7 mouse cellular contexts compared by ENCODE assay signal in genomic region chr11:107469523-107470371, GRCm38 (mm10). TPM values are rescaled to one million over a fixed set of nuclear protein-coding genes. Genes with fewer than 3 reads are reported as not detected.
DNase-seq lines count a peak whose midpoint lies in the region; ATAC-seq and TF ChIP-seq lines count a peak whose summit lies in the region.

No protein-coding gene starts in this region.

- H3K27me3 ChIP-seq in embryonic facial prominence, embryonic 14.5 days (replicated peaks; ENCODE audit: control insufficient read depth, insufficient read depth, low read length) = no peaks in the 10 kb centered on the region
- H3K27me3 ChIP-seq in limb, embryonic 14.5 days (ENCODE audit: control insufficient read depth, insufficient read depth, low read length) = no peaks in the 10 kb centered on the region
- H3K27me3 ChIP-seq in midbrain, embryonic 15.5 days (replicated peaks) = no peaks in the 10 kb centered on the region

- H3K27ac ChIP-seq in embryonic facial prominence, embryonic 14.5 days (replicated peaks; ENCODE audit: low read depth, low read length) = peak overlapping the region; percentile 96
- peak overlapping the region; percentile 93 for H3K27ac ChIP-seq in limb, embryonic 14.5 days (replicated peaks; ENCODE audit: low read depth, low read length)
- peak overlapping the region; percentile 89 for H3K27ac ChIP-seq in midbrain, embryonic 15.5 days

- DNase-seq in adrenal gland, postnatal 14 days = peak; percentile 82
- peak; percentile 56 for DNase-seq in embryonic facial prominence, embryonic 14.5 days (ENCODE audit: low spot score)
- DNase-seq in heart, adult 8-10 months (ENCODE audit: low spot score) = peak; percentile 49
- DNase-seq in kidney, adult 9 months = peak; percentile 62
- peak; percentile 29 for DNase-seq in limb, embryonic 14.5 days (ENCODE audit: low spot score)
- DNase-seq in spleen, postnatal 14 days (ENCODE audit: low spot score in 2 of 2) = peak; percentile 57 to 64

- peak overlapping the region; percentile 92 for H3K4me3 ChIP-seq in embryonic facial prominence, embryonic 14.5 days (ENCODE audit: low read depth, low read length)
- peak overlapping the region; percentile 85 for H3K4me3 ChIP-seq in limb, embryonic 14.5 days (replicated peaks; ENCODE audit: low read length)
- peak overlapping the region; percentile 83 for H3K4me3 ChIP-seq in midbrain, embryonic 15.5 days

- no peaks in the 10 kb centered on the region for H3K9me3 ChIP-seq in embryonic facial prominence, embryonic 14.5 days (ENCODE audit: control insufficient read depth, low read length)
- no peaks in the 10 kb centered on the region for H3K9me3 ChIP-seq in limb, embryonic 14.5 days (ENCODE audit: control insufficient read depth, low read length)
- no peaks in the 10 kb centered on the region for H3K9me3 ChIP-seq in midbrain, embryonic 15.5 days

- H3K4me1 ChIP-seq in embryonic facial prominence, embryonic 14.5 days (ENCODE audit: control insufficient read depth, insufficient read depth, low read length) = peaks cover 22% of the 10 kb centered on the region
- peaks cover 8% of the 10 kb centered on the region for H3K4me1 ChIP-seq in limb, embryonic 14.5 days (ENCODE audit: control insufficient read depth, insufficient read depth, low read length)
- peaks cover 27% of the 10 kb centered on the region for H3K4me1 ChIP-seq in midbrain, embryonic 15.5 days

- TF ChIP-seq POLR2A in limb, embryonic 14.5 days (IDR thresholded peaks at IDR 0.05; ENCODE audit: borderline replicate concordance, extremely low read depth, insufficient read depth, insufficient read length) = no peak

- peak; percentile 44 for ATAC-seq in embryonic facial prominence, embryonic 14.5 days (ENCODE audit: low read depth)
- ATAC-seq in limb, embryonic 14.5 days (ENCODE audit: low FRiP score, low read depth) = peak; percentile 16
- ATAC-seq in midbrain, embryonic 15.5 days (replicated peaks) = peak; percentile 73

- peak overlapping the region; percentile 78 for H3K4me2 ChIP-seq in embryonic facial prominence, embryonic 14.5 days (ENCODE audit: low read depth, low read length)
- H3K4me2 ChIP-seq in limb, embryonic 14.5 days (replicated peaks; ENCODE audit: low read depth, low read length, severe bottlenecking) = peak overlapping the region; percentile 71
- H3K4me2 ChIP-seq in midbrain, embryonic 15.5 days = peak overlapping the region; percentile 63

- H3K36me3 ChIP-seq in embryonic facial prominence, embryonic 14.5 days (ENCODE audit: control insufficient read depth, insufficient read depth, low read length) = no peaks in the 10 kb centered on the region
- H3K36me3 ChIP-seq in limb, embryonic 14.5 days (ENCODE audit: control insufficient read depth, insufficient read depth, low read length) = no peaks in the 10 kb centered on the region
- H3K36me3 ChIP-seq in midbrain, embryonic 15.5 days (replicated peaks) = no peaks in the 10 kb centered on the region

- WGBS in embryonic facial prominence, embryonic 14.5 days = 0% methylated on average over 34 of the region's 59 CpGs
- under 1% methylated on average over 52 of the region's 59 CpGs for WGBS in limb, embryonic 14.5 days
- under 1% methylated on average over 59 of the region's 59 CpGs for WGBS in midbrain, embryonic 15.5 days

- H3K9ac ChIP-seq in embryonic facial prominence, embryonic 14.5 days (ENCODE audit: low read depth, low read length) = peak overlapping the region; percentile 82
- H3K9ac ChIP-seq in limb, embryonic 14.5 days (ENCODE audit: low read depth, low read length, severe bottlenecking) = peak overlapping the region; percentile 85
- peak overlapping the region; percentile 85 for H3K9ac ChIP-seq in midbrain, embryonic 15.5 days

RNA-seq across cellular contexts. Expression of gene Pitpnc1, which starts 0.8 kb away (rescaled TPM):
- 25.8 and 34.1 TPM in 2 replicates for total RNA-seq in adrenal gland, postnatal 14 days (2021)
- 20.6 and 21.2 TPM in 2 replicates for polyA plus RNA-seq in embryonic facial prominence, embryonic 14.5 days (2014; fragmentation: Nextera tagmentation; extraction: Ambion mirVana)
- 10 to 100 TPM; 69.0 to 82.6 (median 74.0) TPM for total RNA-seq in heart, adult 8-10 months (2022)
- polyA plus RNA-seq in limb, embryonic 14.5 days (2012; rRNA removed) = 20.4 and 22.2 TPM in 2 replicates
- 25.2 and 30.3 TPM in 2 replicates for polyA plus RNA-seq in limb, embryonic 14.5 days (2014; fragmentation: Nextera tagmentation; extraction: Ambion mirVana)
- polyA plus RNA-seq in midbrain, embryonic 15.5 days (2015; fragmentation: Nextera tagmentation; extraction: Ambion mirVana) = 43.0 and 43.7 TPM in 2 replicates

RNA-seq across cellular contexts. Expression of gene Psmd12, which starts 9.5 kb away (rescaled TPM):
- 87.1 and 95.0 TPM in 2 replicates for total RNA-seq in adrenal gland, postnatal 14 days (2021)
- 154 and 160 TPM in 2 replicates for polyA plus RNA-seq in embryonic facial prominence, embryonic 14.5 days (2014; fragmentation: Nextera tagmentation; extraction: Ambion mirVana)
- 100 to 1,000 TPM in 1 of 4 experiments, 10 to 100 TPM in 3; 88.4 to 102 (median 91.0) TPM for total RNA-seq in heart, adult 8-10 months (2022)
- 47.2 and 70.9 TPM in 2 replicates for polyA plus RNA-seq in limb, embryonic 14.5 days (2012; rRNA removed)
- 156 and 158 TPM in 2 replicates for polyA plus RNA-seq in limb, embryonic 14.5 days (2014; fragmentation: Nextera tagmentation; extraction: Ambion mirVana)
- 140 and 148 TPM in 2 replicates for polyA plus RNA-seq in midbrain, embryonic 15.5 days (2015; fragmentation: Nextera tagmentation; extraction: Ambion mirVana)

Comparison
In these comparisons a context has a peak if more than half of its experiments do, and no peak if none do; other contexts are left out.
1. Peak in every context shown above with its lines: DNase-seq, ATAC-seq, H3K4me3 ChIP-seq and H3K27ac ChIP-seq.
2. DNase-seq: peak in every context shown above with its lines; median percentile 82 in adrenal gland, postnatal 14 days; 62 in kidney, adult 9 months; 60 in spleen, postnatal 14 days; 56 in embryonic facial prominence, embryonic 14.5 days; 49 in heart, adult 8-10 months; 29 in limb, embryonic 14.5 days.
3. ATAC-seq: peak in every context shown above with its lines; median percentile 73 in midbrain, embryonic 15.5 days; 44 in embryonic facial prominence, embryonic 14.5 days; 16 in limb, embryonic 14.5 days.